Mouse (Mus musculus): ENCODE data around the gene Rbm38. TPM values are rescaled to one million over a fixed set of nuclear protein-coding genes. Genes with fewer than 3 reads are reported as not detected.

Gene Rbm38
- polyA plus RNA-seq, 1 experiment from 2014 or later, result 146 TPM

GRCm38 (mm10) chr2:173003737-173004136, 16.6 kb upstream of the Rbm38 start:
- Histone ChIP-seq H3K36me3 (ENCODE audit: control insufficient read depth, insufficient read depth) (peaks cover 55% of the 10 kb centered on the region), H3K27ac (ENCODE audit: low read length) (no peak overlapping the region), H3K9ac (ENCODE audit: low read length) (no peak overlapping the region), H3K9me3 (replicated peaks; ENCODE audit: control insufficient read depth, low read length) (no peaks in the 10 kb centered on the region), H3K27me3 (ENCODE audit: control insufficient read depth, insufficient read depth, low read length) (no peaks in the 10 kb centered on the region), H3K4me1 (ENCODE audit: control insufficient read depth, insufficient read depth, low read length) (peaks cover 12% of the 10 kb centered on the region), H3K4me3 (ENCODE audit: low read length) (no peak overlapping the region), H3K4me2 (ENCODE audit: low read depth, low read length) (no peak overlapping the region)
- no peak for ATAC-seq (replicated peaks; ENCODE audit: extremely low read depth, insufficient read depth, low FRiP score)
- 88% methylated on average over 8 of the region's 8 CpGs for WGBS

- H3K36me3 ChIP-seq (ENCODE audit: control insufficient read depth, insufficient read depth), result peaks cover 82% of the 10 kb centered on the region
- no peaks in the 10 kb centered on the region for H3K9me3 ChIP-seq (replicated peaks; ENCODE audit: control insufficient read depth, low read length)
- H3K4me3 ChIP-seq (ENCODE audit: low read length), result no peak overlapping the region
- H3K9ac ChIP-seq (ENCODE audit: low read length), result no peak overlapping the region
- ATAC-seq (replicated peaks; ENCODE audit: extremely low read depth, insufficient read depth, low FRiP score), result no peak
- 70% methylated on average over 3 of the region's 3 CpGs for WGBS
- H3K4me2 ChIP-seq (ENCODE audit: low read depth, low read length), result no peak overlapping the region
- H3K27me3 ChIP-seq (ENCODE audit: control insufficient read depth, insufficient read depth, low read length), result no peaks in the 10 kb centered on the region
- H3K4me1 ChIP-seq (ENCODE audit: control insufficient read depth, insufficient read depth, low read length), result no peaks in the 10 kb centered on the region; the same call in 1 of the 2 replicates
- no peak overlapping the region for H3K27ac ChIP-seq (ENCODE audit: low read length)
Observed at GRCm38 (mm10) chr2:173010220-173010717, 10.0 kb upstream of the Rbm38 start.

GRCm38 (mm10) chr2:173011440-173011839, 8.9 kb upstream of the Rbm38 start:
- Histone ChIP-seq H3K9me3 (replicated peaks; ENCODE audit: control insufficient read depth, low read length) (no peaks in the 10 kb centered on the region), H3K4me1 (ENCODE audit: control insufficient read depth, insufficient read depth, low read length) (no peaks in the 10 kb centered on the region; the same call in 1 of the 2 replicates), H3K4me3 (ENCODE audit: low read length) (no peak overlapping the region), H3K4me2 (ENCODE audit: low read depth, low read length) (no peak overlapping the region), H3K9ac (ENCODE audit: low read length) (no peak overlapping the region), H3K36me3 (ENCODE audit: control insufficient read depth, insufficient read depth) (peaks cover 76% of the 10 kb centered on the region), H3K27me3 (ENCODE audit: control insufficient read depth, insufficient read depth, low read length) (no peaks in the 10 kb centered on the region), H3K27ac (ENCODE audit: low read length) (no peak overlapping the region)
- WGBS, result 93% methylated on average over 8 of the region's 8 CpGs
- ATAC-seq (replicated peaks; ENCODE audit: extremely low read depth, insufficient read depth, low FRiP score), result no peak

GRCm38 (mm10) chr2:173014741-173015287, 5.5 kb upstream of the Rbm38 start:
- H3K4me2 ChIP-seq (ENCODE audit: low read depth, low read length), result no peak overlapping the region
- 39% methylated on average over 7 of the region's 7 CpGs for WGBS
- H3K9ac ChIP-seq (ENCODE audit: low read length), result no peak overlapping the region
- ATAC-seq (replicated peaks; ENCODE audit: extremely low read depth, insufficient read depth, low FRiP score), result no peak
- H3K4me3 ChIP-seq (ENCODE audit: low read length), result no peak overlapping the region
- H3K27me3 ChIP-seq (ENCODE audit: control insufficient read depth, insufficient read depth, low read length), result no peaks in the 10 kb centered on the region
- H3K27ac ChIP-seq (ENCODE audit: low read length), result no peak overlapping the region
- peaks cover 43% of the 10 kb centered on the region for H3K36me3 ChIP-seq (ENCODE audit: control insufficient read depth, insufficient read depth)
- H3K9me3 ChIP-seq (replicated peaks; ENCODE audit: control insufficient read depth, low read length), result no peaks in the 10 kb centered on the region
- peaks cover 22% of the 10 kb centered on the region for H3K4me1 ChIP-seq (ENCODE audit: control insufficient read depth, insufficient read depth, low read length)

GRCm38 (mm10) chr2:173017940-173018339, 2.4 kb upstream of the Rbm38 start:
- H3K4me1 ChIP-seq (ENCODE audit: control insufficient read depth, insufficient read depth, low read length), result peaks cover 30% of the 10 kb centered on the region
- H3K9me3 ChIP-seq (replicated peaks; ENCODE audit: control insufficient read depth, low read length), result no peaks in the 10 kb centered on the region
- 28% methylated on average over 6 of the region's 6 CpGs for WGBS
- 0 out of 2 replicates have a peak overlapping the region, but pooled peaks have one; percentile 9 for H3K9ac ChIP-seq (ENCODE audit: low read length)
- H3K4me2 ChIP-seq (ENCODE audit: low read depth, low read length), result no peak overlapping the region
- H3K27ac ChIP-seq (ENCODE audit: low read length), result peak overlapping the region; percentile 91
- H3K4me3 ChIP-seq (ENCODE audit: low read length), result no peak overlapping the region
- no peaks in the 10 kb centered on the region for H3K27me3 ChIP-seq (ENCODE audit: control insufficient read depth, insufficient read depth, low read length)
- ATAC-seq (replicated peaks; ENCODE audit: extremely low read depth, insufficient read depth, low FRiP score), result no peak
- H3K36me3 ChIP-seq (ENCODE audit: control insufficient read depth, insufficient read depth), result peaks cover 16% of the 10 kb centered on the region

- H3K4me2 ChIP-seq (ENCODE audit: low read depth, low read length), result peak overlapping the region; percentile 86
- peak overlapping the region; percentile 71 for H3K9ac ChIP-seq (ENCODE audit: low read length)
- no peak overlapping the region for H3K4me3 ChIP-seq (ENCODE audit: low read length)
- peaks cover 36% of the 10 kb centered on the region for H3K4me1 ChIP-seq (ENCODE audit: control insufficient read depth, insufficient read depth, low read length)
- peaks cover 11% of the 10 kb centered on the region for H3K36me3 ChIP-seq (ENCODE audit: control insufficient read depth, insufficient read depth)
- WGBS, result 8% methylated on average over 8 of the region's 8 CpGs
- H3K9me3 ChIP-seq (replicated peaks; ENCODE audit: control insufficient read depth, low read length), result no peaks in the 10 kb centered on the region
- H3K27me3 ChIP-seq (ENCODE audit: control insufficient read depth, insufficient read depth, low read length), result no peaks in the 10 kb centered on the region
- ATAC-seq (replicated peaks; ENCODE audit: extremely low read depth, insufficient read depth, low FRiP score), result peak; percentile 62
- peak overlapping the region; percentile 91 for H3K27ac ChIP-seq (ENCODE audit: low read length)
Observed at GRCm38 (mm10) chr2:173018618-173019017, 1.7 kb upstream of the Rbm38 start.

- Histone ChIP-seq H3K27ac (ENCODE audit: low read length) (peak overlapping the region; percentile 91), H3K9me3 (replicated peaks; ENCODE audit: control insufficient read depth, low read length) (no peaks in the 10 kb centered on the region), H3K4me3 (ENCODE audit: low read length) (peak overlapping the region; percentile 51), H3K27me3 (ENCODE audit: control insufficient read depth, insufficient read depth, low read length) (no peaks in the 10 kb centered on the region), H3K4me1 (ENCODE audit: control insufficient read depth, insufficient read depth, low read length) (peaks cover 42% of the 10 kb centered on the region), H3K4me2 (ENCODE audit: low read depth, low read length) (peak overlapping the region; percentile 86), H3K9ac (ENCODE audit: low read length) (peak overlapping the region; percentile 71), H3K36me3 (ENCODE audit: control insufficient read depth, insufficient read depth) (peaks cover 6% of the 10 kb centered on the region)
- no peak; the same call in 1 of the 2 replicates for ATAC-seq (replicated peaks; ENCODE audit: extremely low read depth, insufficient read depth, low FRiP score)
- WGBS, result 20% methylated on average over 9 of the region's 9 CpGs
Observed at GRCm38 (mm10) chr2:173019322-173019721, 976 bp upstream of the Rbm38 start.

GRCm38 (mm10) chr2:173019790-173020189, 508 bp upstream of the Rbm38 start:
- Histone ChIP-seq H3K4me1 (ENCODE audit: control insufficient read depth, insufficient read depth, low read length) (peaks cover 46% of the 10 kb centered on the region), H3K27ac (ENCODE audit: low read length) (peak overlapping the region; percentile 91), H3K27me3 (ENCODE audit: control insufficient read depth, insufficient read depth, low read length) (no peaks in the 10 kb centered on the region), H3K4me3 (ENCODE audit: low read length) (peak overlapping the region; percentile 51), H3K9me3 (replicated peaks; ENCODE audit: control insufficient read depth, low read length) (no peaks in the 10 kb centered on the region), H3K4me2 (ENCODE audit: low read depth, low read length) (peak overlapping the region; percentile 86), H3K9ac (ENCODE audit: low read length) (peak overlapping the region; percentile 71), H3K36me3 (ENCODE audit: control insufficient read depth, insufficient read depth) (peaks cover 9% of the 10 kb centered on the region)
- ATAC-seq (replicated peaks; ENCODE audit: extremely low read depth, insufficient read depth, low FRiP score), result peak; percentile 74
- WGBS, result under 1% methylated on average over 29 of the region's 29 CpGs

GRCm38 (mm10) chr2:173021633-173022055, 1.3 kb downstream of the Rbm38 start:
- Histone ChIP-seq H3K36me3 (ENCODE audit: control insufficient read depth, insufficient read depth) (peaks cover 14% of the 10 kb centered on the region; the same call in 1 of the 2 replicates), H3K27ac (ENCODE audit: low read length) (peak overlapping the region; percentile 80), H3K27me3 (ENCODE audit: control insufficient read depth, insufficient read depth, low read length) (no peaks in the 10 kb centered on the region), H3K4me1 (ENCODE audit: control insufficient read depth, insufficient read depth, low read length) (peaks cover 65% of the 10 kb centered on the region), H3K4me2 (ENCODE audit: low read depth, low read length) (peak overlapping the region; percentile 91), H3K9me3 (replicated peaks; ENCODE audit: control insufficient read depth, low read length) (no peaks in the 10 kb centered on the region), H3K9ac (ENCODE audit: low read length) (peak overlapping the region; percentile 82), H3K4me3 (ENCODE audit: low read length) (peak overlapping the region; percentile 91)
- peak; percentile 69 for ATAC-seq (replicated peaks; ENCODE audit: extremely low read depth, insufficient read depth, low FRiP score)
- 1% methylated on average over 54 of the region's 54 CpGs for WGBS
